Mouse (Mus musculus) embryonic facial prominence, embryonic 11.5 days (tissue): ENCODE data around the gene Slc27a4. TPM values are rescaled to one million over a fixed set of nuclear protein-coding genes. Genes with fewer than 3 reads are reported as not detected.
A peak's percentile ranks its signal among the peaks of the same experiment; 100 is the strongest.

Source experiments
- ATAC-seq: fragments of 200-750 bp; cut with Nextera tagmentation; replicated peaks from 2 replicates; pipeline ENCODE4 v1.8.0; 2017; ENCODE audit warnings: low read depth; ENCODE audit not compliant: insufficient number of reproducible peaks, low FRiP score, low TSS enrichment
- DNase-seq: peaks from one replicate; pipeline ENCODE4 v3.0.0-alpha.2; 2015; ENCODE audit warnings: low spot score
- H3K27ac ChIP-seq: fragments of 300-500 bp; sonication (generic); replicated peaks from 2 replicates; pipeline ENCODE4 v1.5.1; 2014; ENCODE audit warnings: mild to moderate bottlenecking, low read depth, low read length, control low read depth
- H3K27me3 ChIP-seq: fragments of 300-500 bp; sonication (generic); 2 replicates; pipeline ENCODE4 v1.6.1; 2014; ENCODE audit warnings: mild to moderate bottlenecking, low read length, moderate library complexity, mixed read lengths; ENCODE audit not compliant: control insufficient read depth, insufficient read depth
- H3K36me3 ChIP-seq: fragments of 300-500 bp; sonication (generic); replicated peaks from 2 replicates; pipeline ENCODE4 v1.6.1; 2014; ENCODE audit warnings: low read depth, mild to moderate bottlenecking, low read length, moderate library complexity, mixed read lengths; ENCODE audit not compliant: control insufficient read depth, insufficient read depth
- H3K4me1 ChIP-seq: fragments of 300-500 bp; sonication (generic); 2 replicates; pipeline ENCODE4 v1.6.1; 2014; ENCODE audit warnings: low read length, mixed read lengths; ENCODE audit not compliant: control insufficient read depth, insufficient read depth
- H3K4me2 ChIP-seq: fragments of 300-500 bp; sonication (generic); 2 replicates; pipeline ENCODE4 v1.6.1; 2014; ENCODE audit warnings: low read depth, mild to moderate bottlenecking, control low read depth, low read length, moderate library complexity
- H3K4me3 ChIP-seq: fragments of 300-500 bp; sonication (generic); 2 replicates; pipeline ENCODE4 v1.5.1; 2014; ENCODE audit warnings: low read depth, low read length, control low read depth
- H3K9ac ChIP-seq: fragments of 300-500 bp; sonication (generic); replicated peaks from 2 replicates; pipeline ENCODE4 v1.6.1; 2014; ENCODE audit warnings: mild to moderate bottlenecking, control low read depth, low read length
- H3K9me3 ChIP-seq: fragments of 300-500 bp; sonication (generic); replicated peaks from 2 replicates; pipeline ENCODE4 v1.6.1; 2016; ENCODE audit warnings: mild to moderate bottlenecking, low read length, inconsistent platforms, mixed read lengths; ENCODE audit not compliant: control insufficient read depth
- WGBS: fragments of 180-500 bp; shearing (Covaris S2); extraction: QIAGEN DNeasy Blood & Tissue Kit; methylation state at CpG from one replicate; pipeline ENCODE4 v1.1.7; 2014; 5-methylcytosine and 5-hydroxymethylcytosine counted together
- polyA plus RNA-seq: library from polyadenylated mRNA; unstranded; fragments of >200 nt; fragmentation: Nextera tagmentation; extraction: Ambion mirVana; gene quantifications from 2 replicates; pipeline ENCODE4 v1.2.1, GENCODE M21; 2014

The Slc27a4 gene
- polyA plus RNA-seq, 1 experiment from 2014 or later, result 11.0 TPM

GRCm38 (mm10) chr2:29803400-29803831 lies 982 bp downstream of the Slc27a4 start:
- no peaks in the 10 kb centered on the region for H3K36me3 ChIP-seq
- H3K4me3 ChIP-seq, result peak overlapping the region; percentile 84
- peak overlapping the region; percentile 87 for H3K4me2 ChIP-seq
- no peaks in the 10 kb centered on the region for H3K9me3 ChIP-seq
- no peaks in the 10 kb centered on the region; the same call in 1 of the 2 replicates for H3K4me1 ChIP-seq
- 19% methylated on average over 6 of the region's 6 CpGs for WGBS
- H3K9ac ChIP-seq, result peak overlapping the region; percentile 86
- DNase-seq (peak; percentile 37), ATAC-seq (no peak; the same call in 1 of the 2 replicates)
- no peaks in the 10 kb centered on the region for H3K27me3 ChIP-seq
- H3K27ac ChIP-seq, result no peak overlapping the region

- Histone ChIP-seq H3K36me3 (peaks cover 2% of the 10 kb centered on the region; the same call in 1 of the 2 replicates), H3K27ac (no peak overlapping the region), H3K4me1 (no peaks in the 10 kb centered on the region), H3K9ac (no peak overlapping the region), H3K4me3 (no peak overlapping the region), H3K27me3 (no peaks in the 10 kb centered on the region), H3K4me2 (no peak overlapping the region), H3K9me3 (no peaks in the 10 kb centered on the region)
- DNase-seq (no peak), ATAC-seq (no peak)
- 83% methylated on average over 11 of the region's 11 CpGs for WGBS
These were observed 13.4 kb downstream of the Slc27a4 start for GRCm38 (mm10) chr2:29815678-29816371.

- Histone ChIP-seq H3K9ac (no peak overlapping the region), H3K4me3 (no peak overlapping the region), H3K36me3 (peaks cover 2% of the 10 kb centered on the region; the same call in 1 of the 2 replicates), H3K4me2 (no peak overlapping the region), H3K27me3 (no peaks in the 10 kb centered on the region), H3K27ac (no peak overlapping the region), H3K9me3 (no peaks in the 10 kb centered on the region), H3K4me1 (no peaks in the 10 kb centered on the region)
- peak; percentile 54; the same call in 1 of the 2 replicates for ATAC-seq
- DNase-seq, result peak; percentile 91
- WGBS, result 35% methylated on average over 8 of the region's 8 CpGs
These were observed 15.2 kb downstream of the Slc27a4 start for GRCm38 (mm10) chr2:29817426-29818232.

- Histone ChIP-seq H3K36me3 (peaks cover 2% of the 10 kb centered on the region; the same call in 1 of the 2 replicates), H3K9ac (no peak overlapping the region), H3K4me3 (no peak overlapping the region; the same call in 1 of the 2 replicates), H3K4me2 (no peak overlapping the region), H3K9me3 (no peaks in the 10 kb centered on the region), H3K27me3 (no peaks in the 10 kb centered on the region), H3K27ac (0 out of 2 replicates have a peak overlapping the region, but pooled peaks have one; percentile 14), H3K4me1 (no peaks in the 10 kb centered on the region)
- DNase-seq, result no peak
- WGBS, result 11% methylated on average over 2 of the region's 2 CpGs
- no peak for ATAC-seq
These were observed 16.9 kb downstream of the Slc27a4 start for GRCm38 (mm10) chr2:29819363-29819762.

- Histone ChIP-seq H3K9me3 (no peaks in the 10 kb centered on the region), H3K4me1 (no peaks in the 10 kb centered on the region), H3K27me3 (no peaks in the 10 kb centered on the region), H3K4me2 (peak within 1 kb of the TSS; percentile 58), H3K36me3 (peaks cover 2% of the 10 kb centered on the region; the same call in 1 of the 2 replicates), H3K27ac (peak within 1 kb of the TSS; percentile 94), H3K9ac (peak within 1 kb of the TSS; percentile 73), H3K4me3 (peak within 1 kb of the TSS; percentile 33)
- ATAC-seq, result peak; percentile 84
- under 1% methylated on average over 35 of the region's 35 CpGs for WGBS
- peak; percentile 89 for DNase-seq
These were observed 17.8 kb downstream of the Slc27a4 start, which contains the start of gene Urm1 for GRCm38 (mm10) chr2:29820025-29820817. Gene Urm1 (plus strand): TSS chr2:29820075.

- peak overlapping the region; percentile 44 for H3K4me2 ChIP-seq
- H3K9ac ChIP-seq, result peak overlapping the region; percentile 57
- H3K27ac ChIP-seq, result peak overlapping the region; percentile 14; the same call in 1 of the 2 replicates
- H3K4me1 ChIP-seq, result no peaks in the 10 kb centered on the region
- no peaks in the 10 kb centered on the region for H3K36me3 ChIP-seq
- ATAC-seq, result no peak
- H3K4me3 ChIP-seq, result peak overlapping the region; percentile 98
- DNase-seq, result peak; percentile 18
- WGBS, result 18% methylated on average over 11 of the region's 11 CpGs
- H3K9me3 ChIP-seq, result no peaks in the 10 kb centered on the region
- no peaks in the 10 kb centered on the region for H3K27me3 ChIP-seq
These were observed 24.0 kb downstream of the Slc27a4 start for GRCm38 (mm10) chr2:29826318-29826925.

GRCm38 (mm10) chr2:29826926-29827708 lies 24.7 kb downstream of the Slc27a4 start:
- Histone ChIP-seq H3K36me3 (no peaks in the 10 kb centered on the region), H3K4me3 (peak overlapping the region; percentile 98), H3K9me3 (no peaks in the 10 kb centered on the region), H3K4me1 (no peaks in the 10 kb centered on the region), H3K9ac (peak overlapping the region; percentile 84), H3K4me2 (peak overlapping the region; percentile 64), H3K27ac (peak overlapping the region; percentile 52; the same call in 1 of the 2 replicates), H3K27me3 (no peaks in the 10 kb centered on the region)
- ATAC-seq (peak; percentile 93), DNase-seq (peak; percentile 99)
- under 1% methylated on average over 48 of the region's 48 CpGs for WGBS
